Mouse (Mus musculus): Measurements from ENCODE around the gene Dok4.

GRCm38 (mm10) chr8:94901031-94901430 is 24.9 kb upstream of the Dok4 start:
- no peak for TF ChIP-seq GATA1 (IDR thresholded peaks at IDR 0.05; ENCODE audit: low read length)
- TF ChIP-seq TAL1 (IDR thresholded peaks at IDR 0.05; ENCODE audit: low read length), result no peak

All from erythroblast, embryonic 14.5 days (primary cell).